ENCODE assay signal across 27 mouse cellular contexts in genomic region chr16:48827625-48828024, GRCm38 (mm10). TPM values are rescaled to one million over a fixed set of nuclear protein-coding genes. Genes with fewer than 3 reads are reported as not detected.
"Had no signal": no experiment of that assay in that cellular context is flagged by ENCODE, and none has a peak within 500 bp of the region (broad histone marks: within the 10 kb centered on the region; RNA-seq: fewer than 3 reads in every experiment).

No protein-coding gene starts in this region.

- H3K9me3 ChIP-seq: liver, embryonic 15.5 days; lung, embryonic 15.5 days; midbrain, embryonic 10.5 days; midbrain, embryonic 12.5 days; neural tube, embryonic 13.5 days; neural tube, embryonic 15.5 days; stomach, embryonic 15.5 days had no signal

- H3K4me2 ChIP-seq: liver, embryonic 15.5 days; lung, embryonic 15.5 days; midbrain, embryonic 12.5 days; neural tube, embryonic 13.5 days; neural tube, embryonic 15.5 days; stomach, embryonic 15.5 days had no signal

- H3K36me3 ChIP-seq: liver, embryonic 15.5 days; lung, embryonic 15.5 days; midbrain, embryonic 10.5 days; midbrain, embryonic 12.5 days; neural tube, embryonic 13.5 days; neural tube, embryonic 15.5 days; stomach, embryonic 15.5 days had no signal

- ATAC-seq: liver, postnatal 0 days; lung, postnatal 0 days; midbrain, embryonic 16.5 days had no signal

- H3K4me1 ChIP-seq: liver, embryonic 15.5 days; lung, embryonic 15.5 days; midbrain, embryonic 10.5 days; midbrain, embryonic 12.5 days; neural tube, embryonic 13.5 days; neural tube, embryonic 15.5 days; stomach, embryonic 15.5 days had no signal

- DNase-seq: liver, postnatal 0 days; lung, adult 2 months; lung, postnatal 14 days; lung, postnatal 36 days; midbrain, embryonic 14.5 days; retina, postnatal 1 day; right cerebral cortex, adult 18-20 months; right cerebral cortex, postnatal 14 days; thymus, adult 2 months; thymus, postnatal 25 days; thymus, postnatal 4 days had no signal

- H3K27me3 ChIP-seq: liver, embryonic 15.5 days; lung, embryonic 15.5 days; midbrain, embryonic 12.5 days; neural tube, embryonic 13.5 days; neural tube, embryonic 15.5 days; stomach, embryonic 15.5 days had no signal

- H3K4me3 ChIP-seq: liver, embryonic 15.5 days; lung, embryonic 15.5 days; midbrain, embryonic 10.5 days; midbrain, embryonic 12.5 days; myocyte; neural tube, embryonic 13.5 days; neural tube, embryonic 15.5 days; stomach, embryonic 15.5 days had no signal

- H3K27ac ChIP-seq: liver, embryonic 15.5 days; lung, embryonic 15.5 days; midbrain, embryonic 10.5 days; midbrain, embryonic 12.5 days; neural tube, embryonic 13.5 days; neural tube, embryonic 15.5 days; stomach, embryonic 15.5 days; stomach, postnatal 0 days had no signal

- H3K9ac ChIP-seq: liver, embryonic 15.5 days; liver, postnatal 0 days; lung, embryonic 15.5 days; midbrain, embryonic 12.5 days; neural tube, embryonic 13.5 days; neural tube, embryonic 15.5 days; stomach, embryonic 15.5 days had no signal

RNA-seq across cellular contexts. Expression of gene Retnlb, which starts 11.0 kb away (rescaled TPM):
- total RNA-seq: megakaryocyte-erythroid progenitor cell, adult 5-6 weeks had no signal
- polyA plus RNA-seq: liver, embryonic 15.5 days; liver, postnatal 0 days; lung, adult 2 months; midbrain, embryonic 10.5 days; midbrain, embryonic 12.5 days; midbrain, embryonic 14.5 days; midbrain, embryonic 16.5 days; myocyte; neural tube, embryonic 11.5 days; neural tube, embryonic 13.5 days; neural tube, embryonic 15.5 days; spleen, adult 2 months; stomach, embryonic 15.5 days; stomach, postnatal 0 days; testis, adult 2 months; urinary bladder, adult 2 months had no signal

RNA-seq across cellular contexts. Expression of gene Retnla, which starts 14.7 kb away (rescaled TPM):
- total RNA-seq: megakaryocyte-erythroid progenitor cell, adult 5-6 weeks had no signal
- polyA plus RNA-seq: liver, embryonic 15.5 days; liver, postnatal 0 days; midbrain, embryonic 10.5 days; midbrain, embryonic 12.5 days; midbrain, embryonic 14.5 days; midbrain, embryonic 16.5 days; myocyte; neural tube, embryonic 11.5 days; neural tube, embryonic 13.5 days; neural tube, embryonic 15.5 days; stomach, embryonic 15.5 days; stomach, postnatal 0 days had no signal

RNA-seq across cellular contexts. Expression of gene Retnlg, which starts 44.8 kb away (rescaled TPM):
- total RNA-seq: megakaryocyte-erythroid progenitor cell, adult 5-6 weeks had no signal
- polyA plus RNA-seq: midbrain, embryonic 10.5 days; midbrain, embryonic 12.5 days; midbrain, embryonic 16.5 days; myocyte; neural tube, embryonic 11.5 days; testis, adult 2 months had no signal

RNA-seq across cellular contexts. Expression of gene Trat1, which starts 55.8 kb away (rescaled TPM):
- polyA plus RNA-seq: liver, embryonic 15.5 days; liver, postnatal 0 days; midbrain, embryonic 10.5 days; midbrain, embryonic 12.5 days; midbrain, embryonic 14.5 days; midbrain, embryonic 16.5 days; myocyte; neural tube, embryonic 11.5 days; neural tube, embryonic 13.5 days; stomach, postnatal 0 days had no signal
